Mouse (Mus musculus) spleen, adult 18-20 months (tissue): Measurements from ENCODE around the gene Ppp4c.

Source experiments
- DNase-seq, 2 experiments: peaks; one replicate each; pipeline ENCODE4 v3.0.0; 2022; ENCODE audit warnings: mixed read lengths in 2 of 2

The Ppp4c gene

GRCm38 (mm10) chr7:126791851-126792720 is at the start of gene Ppp4c:
Gene Ppp4c (minus strand): TSS chr7:126792496.
- DNase-seq = peak; percentile 94

DNA sequence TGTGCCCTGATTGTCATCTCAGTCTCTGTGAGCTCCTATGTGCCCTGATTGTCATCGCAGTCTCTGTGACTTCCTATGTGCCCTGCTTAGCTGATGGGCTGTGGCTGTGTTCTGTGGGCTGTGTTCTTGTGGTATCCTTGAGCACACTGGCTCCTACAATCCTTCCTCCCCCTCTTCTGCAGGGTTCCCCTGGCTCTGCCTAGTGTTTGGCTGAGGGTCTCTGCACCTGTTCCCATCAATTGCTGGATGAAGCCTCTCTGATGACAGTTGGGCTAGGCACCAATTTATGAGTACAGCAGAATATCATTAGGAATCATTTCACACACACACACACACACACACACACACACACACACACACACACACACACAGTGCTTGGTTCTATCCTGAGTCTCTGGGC is 41.0 kb upstream of the Ppp4c start:
- no peak for DNase-seq

- DNase-seq = peak; percentile 52 to 75
Measured at GRCm38 (mm10) chr7:126832036-126832598, 39.8 kb upstream of the Ppp4c start.

GRCm38 (mm10) chr7:126831539-126831938 is 39.2 kb upstream of the Ppp4c start, which contains the start of gene 4930451I11Rik:
Gene 4930451I11Rik (minus strand): TSS chr7:126831639.
- DNase-seq = no peak

- DNase-seq = no peak
Measured at GRCm38 (mm10) chr7:126825952-126826351, 33.7 kb upstream of the Ppp4c start.

DNA sequence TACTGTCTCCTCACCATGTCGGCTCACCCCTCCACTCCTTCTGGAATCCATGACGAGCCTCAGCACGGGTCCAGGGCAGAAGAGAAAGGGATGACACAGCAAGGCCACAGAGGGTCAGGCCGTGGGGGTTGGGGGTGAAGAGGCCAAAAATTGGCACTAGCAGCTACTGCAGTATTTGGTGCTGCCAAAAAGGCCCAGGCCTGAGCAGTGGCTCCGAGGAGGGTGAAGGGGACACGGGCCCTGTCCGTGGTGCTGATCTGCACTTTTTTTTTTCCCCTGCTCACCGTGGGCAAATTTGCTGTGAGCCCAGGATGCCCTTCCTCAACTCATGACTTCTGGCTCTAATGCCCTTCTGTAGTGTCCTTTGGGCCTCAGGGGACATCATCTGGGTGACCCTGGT is 33.1 kb upstream of the Ppp4c start:
- no peak for DNase-seq

- DNase-seq = no peak
Measured at GRCm38 (mm10) chr7:126823940-126824339, 31.6 kb upstream of the Ppp4c start.

- no peak for DNase-seq
Measured at GRCm38 (mm10) chr7:126823202-126823711, 31.0 kb upstream of the Ppp4c start.

- no peak for DNase-seq
Measured at GRCm38 (mm10) chr7:126822741-126823140, 30.4 kb upstream of the Ppp4c start.

GRCm38 (mm10) chr7:126821835-126822511 is 29.7 kb upstream of the Ppp4c start:
- DNase-seq = peak; percentile 55 to 80

DNA sequence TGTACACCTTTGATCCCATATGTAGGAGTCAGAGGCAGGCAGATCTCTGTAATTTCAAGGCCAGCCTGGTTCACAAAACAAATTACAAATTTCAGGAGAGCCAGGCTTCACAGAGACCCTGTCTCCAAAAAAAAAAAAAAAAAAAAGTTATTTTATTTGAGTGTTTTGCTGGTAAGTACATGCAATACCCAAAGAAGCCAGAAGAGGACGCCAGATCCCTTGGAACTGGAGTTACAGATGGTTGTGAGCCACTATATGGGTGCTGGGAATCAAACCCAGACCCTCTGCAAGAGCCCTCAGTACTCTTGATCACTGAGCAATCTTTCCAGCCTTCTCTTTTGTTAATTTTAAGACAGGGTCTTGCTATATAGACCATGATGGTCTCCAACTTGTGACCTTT is 26.5 kb upstream of the Ppp4c start:
- DNase-seq = no peak

GRCm38 (mm10) chr7:126817595-126817994 is 25.3 kb upstream of the Ppp4c start:
- DNase-seq = no peak

GRCm38 (mm10) chr7:126816494-126816893 is 24.2 kb upstream of the Ppp4c start:
- DNase-seq = no peak

- DNase-seq = no peak
Measured at GRCm38 (mm10) chr7:126815726-126816222, 23.5 kb upstream of the Ppp4c start.

- no peak for DNase-seq
Measured at GRCm38 (mm10) chr7:126809723-126810369, 17.6 kb upstream of the Ppp4c start.

- DNase-seq = peak; percentile 34 to 51
Measured at GRCm38 (mm10) chr7:126808703-126809455, 16.6 kb upstream of the Ppp4c start.

DNA sequence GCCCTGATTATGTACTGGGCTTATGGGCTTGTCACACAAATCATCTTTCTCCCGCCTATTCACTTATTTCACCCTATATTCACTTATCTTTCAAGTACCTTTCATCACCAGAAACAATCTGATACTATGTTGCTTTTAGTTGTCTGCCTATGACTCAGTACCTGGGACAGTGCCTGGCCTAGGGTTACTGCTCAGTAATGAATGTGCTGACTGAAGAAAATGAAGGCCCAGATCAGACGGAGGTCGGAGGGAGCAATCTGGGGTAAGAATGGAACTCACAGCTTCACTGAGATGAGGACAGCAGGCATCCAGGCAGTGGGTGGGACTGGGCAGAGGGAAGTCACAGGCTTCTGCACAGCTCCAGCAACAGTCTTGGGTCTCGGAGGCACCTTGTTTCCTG is 15.1 kb upstream of the Ppp4c start:
- no peak for DNase-seq

- DNase-seq = no peak
Measured at GRCm38 (mm10) chr7:126806956-126807355, 14.7 kb upstream of the Ppp4c start.

DNA sequence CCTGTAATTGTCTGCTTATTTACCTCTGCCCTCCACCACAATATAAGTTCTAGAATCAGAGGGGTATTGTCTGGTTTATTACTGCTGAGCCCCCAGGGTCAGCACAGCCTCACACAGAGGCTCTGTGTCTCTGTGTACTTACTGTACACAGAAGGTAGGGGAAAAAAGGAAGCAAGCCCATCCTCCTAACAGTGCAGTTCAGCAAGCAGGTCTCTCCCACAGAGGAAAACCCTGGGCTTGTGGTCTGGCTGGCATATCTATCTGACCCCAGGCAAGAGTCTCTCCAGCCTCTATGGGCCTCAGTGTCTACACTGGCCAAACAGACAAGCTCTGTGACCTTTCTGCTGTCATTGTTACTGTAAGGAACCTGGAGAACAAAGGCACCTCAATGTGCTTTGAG is 11.5 kb upstream of the Ppp4c start:
- DNase-seq = no peak

- DNase-seq = no peak
Measured at GRCm38 (mm10) chr7:126803181-126803580, 10.9 kb upstream of the Ppp4c start.

DNA sequence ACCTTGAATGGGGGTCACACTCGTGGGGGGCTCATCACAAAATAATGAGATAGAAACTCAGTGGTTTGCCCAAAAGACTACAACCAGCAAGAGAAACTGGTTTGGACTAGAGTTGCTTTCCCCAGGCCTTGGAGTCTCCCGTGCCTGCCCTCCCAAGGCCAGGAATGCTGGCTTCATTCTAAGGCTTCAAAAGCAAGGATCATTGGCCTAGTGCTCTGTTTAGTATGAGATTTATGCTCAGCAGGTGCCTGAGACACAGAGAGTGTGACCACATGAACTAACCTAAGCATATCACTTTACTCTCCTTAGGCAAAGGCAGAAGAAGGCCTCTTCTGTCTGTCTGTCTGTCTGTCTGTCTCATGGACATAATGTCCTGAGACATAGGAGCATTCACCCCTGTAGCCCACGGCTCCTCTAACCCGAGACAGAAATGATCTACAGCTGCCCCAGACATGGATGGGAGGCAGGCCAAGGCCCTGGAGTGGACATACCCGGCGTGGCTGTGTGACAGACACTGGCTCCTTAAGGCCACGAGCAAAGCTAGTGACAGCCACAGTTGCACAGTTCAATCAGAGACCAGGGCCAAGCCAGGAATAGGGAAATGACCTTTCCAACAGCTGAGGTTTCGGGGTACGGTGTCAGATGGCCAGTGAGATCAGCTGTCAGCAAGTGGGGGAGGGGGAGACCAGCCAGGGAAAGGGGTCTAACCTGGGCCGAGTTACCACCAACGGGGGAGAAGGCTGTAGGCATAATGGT is 10.0 kb upstream of the Ppp4c start:
- no peak for DNase-seq
